Mouse (Mus musculus): ENCODE data around the gene Hs6st3. TPM values are rescaled to one million over a fixed set of nuclear protein-coding genes. Genes with fewer than 3 reads are reported as not detected.
"Not testable (repeated sequence)": the region's sequence is repeated elsewhere in the genome, so short reads cannot be mapped to it uniquely, and the experiment has no call there.

Gene Hs6st3
- total RNA-seq, 2 experiments from 2014 or later = 0.16 TPM; not detected in 1

DNA sequence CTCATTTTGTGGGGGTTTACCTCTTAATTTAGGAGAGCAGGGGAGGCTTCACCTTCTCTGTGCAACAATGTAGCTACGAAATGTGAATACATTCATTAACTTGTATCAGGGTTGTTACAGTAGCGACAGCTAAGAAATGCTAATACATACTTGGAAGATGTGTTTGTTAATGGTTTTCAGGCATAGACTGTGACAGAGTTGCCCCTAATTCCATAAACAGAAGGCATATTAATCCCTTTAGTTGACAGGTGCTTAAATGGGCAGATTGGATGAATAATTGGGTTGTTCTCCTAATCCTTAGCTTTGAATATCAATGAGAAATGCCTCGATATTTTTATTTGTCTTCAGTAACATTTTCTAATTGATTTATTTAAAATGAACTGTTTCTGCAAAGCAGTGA is 314.7 kb downstream of the Hs6st3 start:
- no peak for DNase-seq

DNA sequence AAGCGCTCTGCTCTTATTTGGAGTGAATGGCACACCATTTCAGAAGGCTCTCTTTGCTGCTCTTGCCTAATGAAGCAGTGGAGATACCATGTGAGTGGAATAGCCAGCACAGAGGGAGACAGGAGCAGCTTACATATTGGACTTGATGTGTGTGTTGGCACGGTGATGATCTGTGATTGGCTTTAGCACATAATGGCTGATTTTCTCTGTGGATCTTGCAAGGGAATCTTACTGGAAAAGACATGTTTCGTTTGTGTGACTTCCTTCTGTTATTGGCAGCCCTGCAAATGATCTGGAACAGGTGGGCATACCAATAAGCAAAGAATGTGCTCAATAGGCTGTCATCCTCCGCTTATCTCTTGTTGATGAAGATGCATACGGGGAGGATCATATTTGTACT is 326.2 kb downstream of the Hs6st3 start:
- DNase-seq = no peak

DNA sequence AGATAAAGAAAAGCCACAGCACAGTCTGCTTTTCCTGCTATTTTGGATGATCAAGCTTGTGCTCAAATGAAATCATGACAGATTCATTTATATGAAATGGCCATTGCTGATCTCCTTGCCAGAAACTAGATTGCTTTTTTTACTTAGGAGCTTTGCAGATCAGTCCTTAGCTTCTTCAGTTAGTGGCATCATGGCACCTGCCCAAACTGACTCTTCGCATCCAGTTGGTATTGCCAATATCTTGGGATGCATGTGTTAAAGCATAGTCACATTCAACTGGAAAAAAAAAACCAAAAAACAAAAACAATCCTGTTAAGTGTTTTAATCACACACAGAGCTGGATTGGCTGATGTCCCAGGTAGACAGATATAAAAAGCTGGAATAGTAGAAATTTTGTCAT is 326.7 kb downstream of the Hs6st3 start:
- no peak for DNase-seq

DNA sequence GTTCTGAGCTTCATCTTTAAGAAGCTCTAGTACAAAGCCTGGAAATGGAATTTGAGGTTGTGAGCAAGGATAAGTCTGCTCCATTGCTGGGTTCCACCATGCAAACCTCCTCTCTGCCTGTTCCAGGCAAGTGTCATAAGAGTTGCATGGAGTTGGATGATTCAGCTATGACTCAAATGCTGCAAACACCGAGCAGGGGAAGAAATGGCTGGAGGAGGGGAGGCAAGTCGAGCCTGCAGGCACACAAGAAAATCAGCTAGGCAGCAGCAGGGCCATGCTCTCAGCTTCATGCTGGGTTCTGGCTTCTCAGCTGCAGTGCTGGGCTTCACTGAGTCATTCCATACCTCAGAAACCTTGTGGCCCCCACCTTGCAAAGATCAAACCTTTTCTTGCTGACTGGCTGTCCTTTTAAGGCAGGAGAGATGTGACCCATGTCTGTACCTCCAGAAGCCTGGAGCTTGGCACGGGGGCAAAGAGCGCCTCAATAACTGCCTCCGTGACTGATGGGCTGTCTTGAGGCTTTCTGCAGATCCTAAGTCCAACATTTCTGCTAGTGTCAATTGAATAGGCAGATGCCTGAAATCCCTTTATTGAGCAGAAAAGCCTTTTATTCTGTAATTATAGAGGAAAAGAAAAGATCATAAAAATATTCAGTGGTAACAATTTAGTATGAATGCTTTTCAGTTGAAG is 328.9 kb downstream of the Hs6st3 start:
- DNase-seq = no peak

DNA sequence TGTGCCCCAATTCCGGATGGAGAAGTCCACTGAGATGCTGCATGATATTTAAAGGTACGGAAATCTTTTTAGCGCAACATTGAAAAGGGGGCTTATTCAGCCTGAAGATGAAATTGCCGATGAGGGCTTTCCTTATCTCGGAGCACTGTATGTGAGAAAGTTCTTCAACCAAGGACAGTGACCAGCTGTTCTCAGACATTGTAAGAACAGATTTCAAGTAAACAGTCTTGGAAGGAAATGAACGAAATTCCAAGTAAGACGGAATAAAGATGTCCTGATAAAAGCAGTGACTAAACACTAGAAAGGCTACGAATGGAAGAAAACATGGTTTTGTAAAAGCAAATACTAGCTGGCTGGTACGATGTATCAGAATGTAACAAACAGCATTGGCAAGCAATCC is 338.4 kb downstream of the Hs6st3 start:
- DNase-seq = no peak

GRCm38 (mm10) chr14:119477836-119478235 is 339.7 kb downstream of the Hs6st3 start:
- DNase-seq = no peak

DNA sequence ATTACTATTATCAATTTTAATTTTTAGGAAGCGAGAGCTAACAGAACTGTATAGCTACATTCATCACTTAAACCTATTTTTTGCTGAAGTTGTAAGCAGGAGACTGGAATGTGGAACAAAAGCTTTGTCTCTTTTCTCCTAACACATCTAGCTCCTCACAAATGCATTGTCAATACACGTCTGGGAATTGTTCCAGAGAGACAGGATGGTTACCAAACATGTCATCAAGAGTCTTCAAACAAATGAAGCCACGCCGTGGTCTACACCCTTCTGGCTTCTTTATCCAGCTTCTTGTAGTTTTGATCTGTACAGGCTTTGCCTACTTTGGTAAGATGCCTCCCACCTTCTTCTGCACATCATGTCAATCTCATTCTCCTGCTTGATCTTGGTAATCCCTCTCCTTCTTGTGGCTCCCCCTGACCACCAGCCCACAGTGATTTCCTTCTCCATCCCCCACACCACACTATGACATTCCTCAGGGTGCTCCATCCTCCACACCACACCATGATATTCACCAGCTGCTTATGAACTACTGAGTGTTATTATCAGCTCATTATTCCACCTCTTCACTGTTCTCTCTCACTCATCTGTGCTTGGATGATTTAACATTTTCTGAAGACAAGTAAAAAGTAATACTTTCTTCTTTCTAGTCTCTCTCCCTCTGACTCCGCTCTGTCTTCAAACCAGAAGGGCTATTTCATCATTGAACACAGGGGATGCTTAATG is 351.0 kb downstream of the Hs6st3 start:
- DNase-seq = no peak

DNA sequence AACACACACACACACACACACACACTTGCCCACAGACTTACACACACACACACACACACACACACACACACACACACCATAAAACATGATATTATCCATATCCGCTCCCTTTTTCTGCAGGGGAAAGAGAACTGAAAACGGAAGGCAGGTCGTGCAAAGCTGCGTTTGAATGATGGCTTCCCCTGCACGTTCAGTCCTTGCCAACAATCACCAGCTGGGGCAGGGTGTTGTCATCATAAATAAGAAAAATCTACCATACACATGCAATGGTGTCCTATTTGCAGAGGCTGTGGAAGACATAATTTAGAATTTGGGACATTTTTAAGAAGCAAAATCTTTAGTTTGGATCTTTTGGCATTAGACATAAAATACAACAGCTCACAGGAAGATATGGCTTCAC is 382.5 kb downstream of the Hs6st3 start:
- DNase-seq = no peak

DNA sequence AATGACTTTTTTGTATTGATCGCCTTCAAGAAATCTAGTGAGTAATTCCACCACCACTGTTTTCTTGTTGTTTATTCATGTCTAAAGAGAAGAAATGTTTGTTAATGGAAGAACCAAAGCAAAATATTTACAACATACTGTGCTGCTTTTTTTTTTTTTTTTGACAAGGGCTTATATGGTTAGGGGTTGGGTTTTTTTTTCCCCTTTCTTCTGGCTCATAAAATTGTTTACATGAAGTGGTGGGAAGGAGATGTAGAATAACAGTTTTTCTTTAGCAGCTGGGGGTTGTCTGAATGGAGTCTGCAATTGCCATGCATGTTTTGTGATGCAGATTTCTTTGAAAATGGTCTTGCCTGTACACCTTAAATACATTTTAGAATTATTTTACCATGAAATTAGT is 382.9 kb downstream of the Hs6st3 start:
- DNase-seq = no peak

- no peak for DNase-seq
Measured at GRCm38 (mm10) chr14:119532889-119533546, 394.9 kb downstream of the Hs6st3 start.

- DNase-seq = no peak
Measured at GRCm38 (mm10) chr14:119540505-119540904, 402.4 kb downstream of the Hs6st3 start.

GRCm38 (mm10) chr14:119544596-119544995 is 406.5 kb downstream of the Hs6st3 start:
- peak; percentile 10 for DNase-seq

- no peak for DNase-seq
Measured at GRCm38 (mm10) chr14:119558356-119558755, 420.2 kb downstream of the Hs6st3 start.

GRCm38 (mm10) chr14:119582039-119582508 is 443.9 kb downstream of the Hs6st3 start:
- no peak for DNase-seq

GRCm38 (mm10) chr14:119585069-119585468 is 446.9 kb downstream of the Hs6st3 start:
- no peak for DNase-seq

DNA sequence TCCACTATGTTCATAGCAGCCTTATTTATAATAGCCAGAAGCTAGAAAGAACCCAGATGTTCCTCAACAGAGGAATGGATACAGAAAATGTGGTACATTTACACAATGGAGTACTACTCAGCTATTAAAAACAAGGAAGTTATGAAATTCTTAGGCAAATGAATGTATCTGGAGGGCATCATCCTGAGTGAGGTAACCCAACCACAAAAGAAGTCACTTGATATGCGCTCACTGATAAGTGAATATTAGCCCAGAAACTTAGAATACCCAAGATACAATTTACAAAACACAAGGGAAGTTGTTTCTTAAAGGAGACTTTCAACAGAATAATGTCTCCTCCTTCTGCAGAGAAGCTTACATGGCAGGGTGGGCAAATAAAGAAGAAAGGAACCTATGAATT is 449.2 kb downstream of the Hs6st3 start:
- not testable (repeated sequence) for DNase-seq

GRCm38 (mm10) chr14:119604327-119604726 is 466.2 kb downstream of the Hs6st3 start:
- no peak for DNase-seq

DNA sequence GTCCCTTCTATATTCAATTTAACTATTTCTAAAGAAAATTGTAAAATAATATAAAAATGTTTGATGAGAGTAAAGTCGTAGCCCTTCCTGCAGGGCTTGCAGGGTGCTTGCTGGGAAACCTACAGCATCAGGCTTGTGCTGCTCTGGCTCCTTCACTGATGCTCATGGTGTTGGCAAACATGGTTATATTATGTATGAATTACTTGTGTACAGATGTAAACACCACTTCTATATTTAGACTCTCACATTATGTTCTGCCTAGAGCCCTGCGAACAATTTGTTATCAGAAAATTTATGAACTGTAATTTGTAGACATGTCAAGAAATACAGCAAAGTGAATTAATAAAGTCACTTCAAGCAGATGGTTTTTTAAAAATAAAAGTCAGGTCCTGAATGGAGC is 474.7 kb downstream of the Hs6st3 start:
- no peak for DNase-seq

- DNase-seq = no peak
Measured at GRCm38 (mm10) chr14:119629127-119629526, 491.0 kb downstream of the Hs6st3 start.

DNA sequence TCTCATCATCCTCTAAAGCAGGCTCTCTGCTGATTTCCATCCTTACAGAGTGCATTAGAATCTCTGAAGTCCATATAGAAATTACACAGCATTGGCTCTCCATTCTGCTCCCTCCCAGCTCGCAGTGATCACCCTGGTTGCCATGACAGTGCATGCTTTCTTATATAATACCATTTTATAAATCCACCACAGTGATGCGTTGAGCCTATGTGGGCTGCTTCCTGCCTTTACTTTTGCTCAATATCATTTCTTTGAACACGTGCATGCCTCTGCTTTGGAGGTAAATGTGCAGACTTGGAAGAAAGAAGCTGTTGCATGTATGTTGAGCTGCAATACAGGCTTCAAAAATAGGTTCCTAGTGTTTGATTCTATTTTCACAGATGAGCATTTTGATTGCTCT is 494.9 kb downstream of the Hs6st3 start:
- DNase-seq = no peak

GRCm38 (mm10) chr14:119633626-119634025 is 495.5 kb downstream of the Hs6st3 start:
- no peak for DNase-seq

- DNase-seq = no peak
Measured at GRCm38 (mm10) chr14:119642874-119643273, 504.7 kb downstream of the Hs6st3 start.

- DNase-seq = no peak
Measured at GRCm38 (mm10) chr14:119643840-119644239, 505.7 kb downstream of the Hs6st3 start.

GRCm38 (mm10) chr14:119656936-119657335 is 518.8 kb downstream of the Hs6st3 start:
- DNase-seq = no peak

All from heart, postnatal 4 days (tissue).